Mouse (Mus musculus): ENCODE results near the gene Senp1. TPM values are rescaled to one million over a fixed set of nuclear protein-coding genes. Genes with fewer than 3 reads are reported as not detected.
A peak's percentile ranks its signal among the peaks of the same experiment; 100 is the strongest.

The Senp1 gene
- 61.3 and 71.2 TPM in 2 replicates for total RNA-seq (2014; fragmentation: Nextera tagmentation)
- total RNA-seq (2017): 44.4 and 55.5 TPM in 2 replicates
- 17.1 and 18.8 TPM in 2 replicates for polyA plus RNA-seq (2012)

- Histone ChIP-seq H3K4me1 (ENCODE audit: insufficient read depth, low read depth, low read length) (peaks cover 20% of the 10 kb centered on the region), H3K4me3 (ENCODE audit: low read depth, low read length) (peak within 1 kb of the TSS; percentile 95), H3K36me3 (replicated peaks) (peaks cover 31% of the 10 kb centered on the region), H3K9me3 (replicated peaks) (no peaks in the 10 kb centered on the region; the same call in 1 of the 2 replicates), H3K27me3 (ENCODE audit: insufficient read depth, low read length) (no peaks in the 10 kb centered on the region)
- DNase-seq (ENCODE audit: low spot score): peak; percentile 88
- ATAC-seq (ENCODE audit: extremely low read depth, insufficient number of reproducible peaks, low FRiP score, poor library complexity, severe bottlenecking): peak; percentile 85
- no peak for TF ChIP-seq TAL1 (conservative IDR thresholded peaks at IDR 0.05; ENCODE audit: low read depth, low read length)
- TF ChIP-seq GATA1 (IDR thresholded peaks at IDR 0.05; ENCODE audit: borderline replicate concordance, low read length): no peak
- no peak for TF ChIP-seq POLR2AphosphoS5 (IDR thresholded peaks at IDR 0.05; ENCODE audit: insufficient replicate concordance, low read depth, low read length)
- no peak for TF ChIP-seq CTCF (IDR thresholded peaks at IDR 0.05; ENCODE audit: low read depth, low read length)
- TF ChIP-seq GATA2 (IDR thresholded peaks at IDR 0.05; ENCODE audit: borderline replicate concordance, low read depth, low read length): no peak
Measured at GRCm38 (mm10) chr15:98093121-98094011, at the start of gene Senp1. Gene Senp1, minus strand, starts transcription at chr15:98093744.

- H3K36me3 ChIP-seq (replicated peaks): peaks cover 52% of the 10 kb centered on the region
Measured at GRCm38 (mm10) chr15:98142515-98142914, 49.0 kb upstream of the Senp1 start.

GRCm38 (mm10) chr15:98140809-98141208 lies 47.3 kb upstream of the Senp1 start:
- H3K27me3 ChIP-seq (ENCODE audit: insufficient read depth, low read length): no peaks in the 10 kb centered on the region
- H3K36me3 ChIP-seq (replicated peaks): peaks cover 69% of the 10 kb centered on the region
- TF ChIP-seq GATA1 (IDR thresholded peaks at IDR 0.05; ENCODE audit: borderline replicate concordance, low read length): no peak
- no peak for TF ChIP-seq POLR2AphosphoS5 (IDR thresholded peaks at IDR 0.05; ENCODE audit: insufficient replicate concordance, low read depth, low read length)
- TF ChIP-seq TAL1 (conservative IDR thresholded peaks at IDR 0.05; ENCODE audit: low read depth, low read length): no peak
- TF ChIP-seq GATA2 (IDR thresholded peaks at IDR 0.05; ENCODE audit: borderline replicate concordance, low read depth, low read length): no peak
- no peak for TF ChIP-seq CTCF (IDR thresholded peaks at IDR 0.05; ENCODE audit: low read depth, low read length)
- no peak overlapping the region for H3K4me3 ChIP-seq (ENCODE audit: low read depth, low read length)
- ATAC-seq (ENCODE audit: extremely low read depth, insufficient number of reproducible peaks, low FRiP score, poor library complexity, severe bottlenecking) (no peak), DNase-seq (ENCODE audit: low spot score) (no peak)
- H3K4me1 ChIP-seq (ENCODE audit: insufficient read depth, low read depth, low read length): peaks cover 23% of the 10 kb centered on the region
- no peaks in the 10 kb centered on the region for H3K9me3 ChIP-seq (replicated peaks)

More at GRCm38 (mm10) chr15:98142515-98142914, 49.0 kb upstream of the Senp1 start:
- Histone ChIP-seq H3K27me3 (ENCODE audit: insufficient read depth, low read length) (no peaks in the 10 kb centered on the region), H3K4me1 (ENCODE audit: insufficient read depth, low read depth, low read length) (peaks cover 25% of the 10 kb centered on the region), H3K9me3 (replicated peaks) (no peaks in the 10 kb centered on the region), H3K4me3 (ENCODE audit: low read depth, low read length) (no peak overlapping the region)
- no peak for TF ChIP-seq CTCF (IDR thresholded peaks at IDR 0.05; ENCODE audit: low read depth, low read length)
- TF ChIP-seq GATA1 (IDR thresholded peaks at IDR 0.05; ENCODE audit: borderline replicate concordance, low read length): no peak
- TF ChIP-seq POLR2AphosphoS5 (IDR thresholded peaks at IDR 0.05; ENCODE audit: insufficient replicate concordance, low read depth, low read length): no peak
- no peak for TF ChIP-seq TAL1 (conservative IDR thresholded peaks at IDR 0.05; ENCODE audit: low read depth, low read length)
- TF ChIP-seq GATA2 (IDR thresholded peaks at IDR 0.05; ENCODE audit: borderline replicate concordance, low read depth, low read length): no peak
- no peak for ATAC-seq (ENCODE audit: extremely low read depth, insufficient number of reproducible peaks, low FRiP score, poor library complexity, severe bottlenecking)
- no peak for DNase-seq (ENCODE audit: low spot score)

- Histone ChIP-seq H3K9me3 (replicated peaks) (no peaks in the 10 kb centered on the region), H3K4me3 (ENCODE audit: low read depth, low read length) (no peak overlapping the region), H3K4me1 (ENCODE audit: insufficient read depth, low read depth, low read length) (peaks cover 19% of the 10 kb centered on the region), H3K36me3 (replicated peaks) (peaks cover 80% of the 10 kb centered on the region), H3K27me3 (ENCODE audit: insufficient read depth, low read length) (no peaks in the 10 kb centered on the region)
- DNase-seq (ENCODE audit: low spot score) (no peak), ATAC-seq (ENCODE audit: extremely low read depth, insufficient number of reproducible peaks, low FRiP score, poor library complexity, severe bottlenecking) (no peak)
- no peak for TF ChIP-seq POLR2AphosphoS5 (IDR thresholded peaks at IDR 0.05; ENCODE audit: insufficient replicate concordance, low read depth, low read length)
- no peak for TF ChIP-seq GATA2 (IDR thresholded peaks at IDR 0.05; ENCODE audit: borderline replicate concordance, low read depth, low read length)
Measured at GRCm38 (mm10) chr15:98139763-98140162, 46.2 kb upstream of the Senp1 start.

GRCm38 (mm10) chr15:98136871-98137270 lies 43.3 kb upstream of the Senp1 start:
- Histone ChIP-seq H3K9me3 (replicated peaks) (no peaks in the 10 kb centered on the region), H3K4me3 (ENCODE audit: low read depth, low read length) (no peak overlapping the region), H3K27me3 (ENCODE audit: insufficient read depth, low read length) (no peaks in the 10 kb centered on the region), H3K36me3 (replicated peaks) (peaks cover 95% of the 10 kb centered on the region), H3K4me1 (ENCODE audit: insufficient read depth, low read depth, low read length) (peaks cover 12% of the 10 kb centered on the region)
- no peak for TF ChIP-seq TAL1 (conservative IDR thresholded peaks at IDR 0.05; ENCODE audit: low read depth, low read length)
- TF ChIP-seq GATA2 (IDR thresholded peaks at IDR 0.05; ENCODE audit: borderline replicate concordance, low read depth, low read length): no peak
- no peak for TF ChIP-seq GATA1 (IDR thresholded peaks at IDR 0.05; ENCODE audit: borderline replicate concordance, low read length)
- no peak for TF ChIP-seq CTCF (IDR thresholded peaks at IDR 0.05; ENCODE audit: low read depth, low read length)
- no peak for TF ChIP-seq POLR2AphosphoS5 (IDR thresholded peaks at IDR 0.05; ENCODE audit: insufficient replicate concordance, low read depth, low read length)
- ATAC-seq (ENCODE audit: extremely low read depth, insufficient number of reproducible peaks, low FRiP score, poor library complexity, severe bottlenecking): no peak
- DNase-seq (ENCODE audit: low spot score): no peak

- H3K9me3 ChIP-seq (replicated peaks): no peaks in the 10 kb centered on the region
- H3K27me3 ChIP-seq (ENCODE audit: insufficient read depth, low read length): no peaks in the 10 kb centered on the region
- H3K4me1 ChIP-seq (ENCODE audit: insufficient read depth, low read depth, low read length): peaks cover 9% of the 10 kb centered on the region
- DNase-seq (ENCODE audit: low spot score) (no peak), ATAC-seq (ENCODE audit: extremely low read depth, insufficient number of reproducible peaks, low FRiP score, poor library complexity, severe bottlenecking) (no peak)
- H3K4me3 ChIP-seq (ENCODE audit: low read depth, low read length): no peak overlapping the region
- peaks cover 96% of the 10 kb centered on the region for H3K36me3 ChIP-seq (replicated peaks)
- TF ChIP-seq GATA1 (IDR thresholded peaks at IDR 0.05; ENCODE audit: borderline replicate concordance, low read length): no peak
- TF ChIP-seq GATA2 (IDR thresholded peaks at IDR 0.05; ENCODE audit: borderline replicate concordance, low read depth, low read length): no peak
- no peak for TF ChIP-seq CTCF (IDR thresholded peaks at IDR 0.05; ENCODE audit: low read depth, low read length)
- TF ChIP-seq TAL1 (conservative IDR thresholded peaks at IDR 0.05; ENCODE audit: low read depth, low read length): no peak
- TF ChIP-seq POLR2AphosphoS5 (IDR thresholded peaks at IDR 0.05; ENCODE audit: insufficient replicate concordance, low read depth, low read length): no peak
Measured at GRCm38 (mm10) chr15:98135671-98136070, 42.1 kb upstream of the Senp1 start.
